Mouse (Mus musculus): ENCODE data around the gene Sgsm1.

GRCm38 (mm10) chr5:113292179-113292578 lies 18.4 kb downstream of the Sgsm1 start:
- TF ChIP-seq CTCF (IDR thresholded peaks at IDR 0.05; ENCODE audit: extremely low read depth, insufficient read depth, insufficient read length, insufficient replicate concordance) (no peak), POLR2A (IDR thresholded peaks at IDR 0.05; ENCODE audit: low read depth, low read length) (no peak)
